Mouse (Mus musculus) layer of hippocampus, adult 18-20 months (tissue): ENCODE measurements around the gene Cd6. TPM values are rescaled to one million over a fixed set of nuclear protein-coding genes. Genes with fewer than 3 reads are reported as not detected.

Experiments used
- DNase-seq, 2 experiments: peaks; one replicate each; pipeline ENCODE4 v3.0.0; 2022; ENCODE audit warnings: low spot score in 2 of 2
- total RNA-seq, 2 experiments: library from RNA; stranded (reverse); gene quantifications; 2 replicates each; pipeline ENCODE4 v1.2.3; 2021

Cd6 gene
- total RNA-seq, 2 experiments from 2014 or later = 0.57 TPM; not detected in 1

DNA sequence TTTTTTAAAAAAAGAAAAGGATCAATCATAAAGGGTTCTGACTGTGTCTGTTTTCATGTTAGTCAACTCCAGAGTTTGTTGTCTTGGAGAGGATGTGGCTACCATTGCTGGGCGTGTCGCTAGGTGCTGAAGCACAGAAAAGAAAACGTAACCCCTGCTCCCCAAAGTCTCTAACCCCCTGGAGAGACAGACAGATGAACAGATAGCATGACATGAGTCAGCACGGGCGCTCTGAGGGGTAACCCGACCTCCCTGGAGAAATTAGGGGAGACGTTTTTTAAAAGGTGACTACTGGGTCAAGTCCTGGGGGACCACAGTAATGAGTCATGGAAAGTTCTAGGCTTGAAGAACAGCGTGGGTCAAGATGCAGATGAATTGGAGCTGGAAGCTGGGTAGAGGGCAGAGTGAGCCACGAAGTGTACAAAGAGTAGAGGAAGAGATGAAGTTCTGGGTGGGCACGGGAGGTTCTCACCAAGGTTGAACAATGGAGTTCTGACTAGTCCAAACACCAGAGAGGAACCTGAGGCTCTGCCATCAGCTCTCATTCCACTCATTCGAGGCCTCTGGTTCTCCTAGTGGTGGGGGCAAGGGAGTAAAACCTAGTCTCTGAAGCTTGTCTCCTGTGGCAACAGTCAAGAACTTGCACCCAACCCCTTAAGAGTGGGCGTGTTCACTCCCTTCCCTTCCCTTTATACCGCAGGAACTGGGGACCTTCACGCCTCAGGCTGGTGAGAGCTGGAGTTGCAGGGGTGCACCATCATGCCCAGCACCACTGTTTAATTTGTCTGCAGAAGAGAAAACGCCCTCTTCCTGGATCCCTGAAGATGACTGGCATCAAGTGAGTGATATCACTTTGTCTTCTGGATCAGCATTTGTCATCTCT is 9.4 kb upstream of the Cd6 start, which contains the start of gene Slc15a3:
Gene Slc15a3 (plus strand): TSS at position 718 of the 883 bp plus-strand sequence.
- DNase-seq = no peak

DNA sequence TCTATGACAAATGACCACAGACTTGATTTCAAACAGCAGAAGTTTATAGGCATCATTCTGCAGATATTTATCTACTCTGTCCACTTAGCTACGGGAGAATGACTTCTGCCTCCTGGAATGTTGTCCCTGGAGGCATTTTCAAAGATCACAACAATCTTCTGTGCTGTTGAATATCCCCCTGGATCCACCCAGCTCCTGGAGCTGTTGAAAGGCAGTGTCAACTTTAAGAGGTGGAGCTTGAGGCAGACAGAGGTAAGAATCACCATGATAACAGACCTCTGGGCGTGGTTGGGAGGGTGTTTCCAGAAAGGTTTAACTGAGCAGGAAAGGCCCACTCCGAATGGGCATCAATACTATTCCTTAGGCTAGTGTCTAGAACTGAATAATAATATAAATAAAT is 5.8 kb upstream of the Cd6 start:
- DNase-seq = no peak

DNA sequence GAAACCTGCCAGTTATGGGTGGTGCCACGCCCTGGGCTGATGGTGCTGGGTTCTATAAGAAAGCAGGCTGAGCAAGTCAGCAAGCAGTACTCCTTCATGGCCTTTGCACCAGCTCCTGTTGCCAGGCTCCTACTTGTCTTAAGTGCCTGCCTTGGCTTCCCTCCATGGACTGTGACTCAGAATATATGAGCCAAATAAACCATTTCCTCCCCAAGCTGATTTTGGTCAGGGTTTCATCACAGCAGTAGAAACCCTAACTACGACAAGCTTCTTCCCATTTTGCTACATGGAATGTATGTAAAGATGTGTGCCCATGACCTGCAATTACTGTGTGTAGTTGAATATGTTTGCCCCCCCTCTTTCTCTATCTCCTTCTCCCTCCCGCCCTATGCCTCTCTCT is 3.8 kb upstream of the Cd6 start:
- no peak for DNase-seq

DNA sequence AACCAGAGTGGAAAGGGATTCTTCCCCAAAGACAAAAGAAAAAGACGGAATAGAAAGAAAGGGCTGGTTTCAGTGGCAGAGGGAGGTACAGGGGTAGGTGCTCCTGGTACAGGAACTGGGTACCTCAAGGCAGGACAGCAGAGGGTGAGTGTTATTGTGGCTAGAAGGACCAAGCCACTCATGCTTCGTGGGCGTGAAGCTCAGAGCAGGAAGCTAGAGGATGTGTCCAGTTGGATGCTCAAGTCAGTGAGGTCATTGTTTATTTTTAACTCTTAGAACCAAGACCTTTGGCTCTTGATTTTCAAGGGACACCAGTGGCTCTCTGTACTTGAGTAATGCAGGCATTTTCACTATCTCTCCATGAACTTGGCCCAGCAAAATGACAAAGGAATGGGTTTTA is 2.2 kb upstream of the Cd6 start:
- no peak for DNase-seq

DNA sequence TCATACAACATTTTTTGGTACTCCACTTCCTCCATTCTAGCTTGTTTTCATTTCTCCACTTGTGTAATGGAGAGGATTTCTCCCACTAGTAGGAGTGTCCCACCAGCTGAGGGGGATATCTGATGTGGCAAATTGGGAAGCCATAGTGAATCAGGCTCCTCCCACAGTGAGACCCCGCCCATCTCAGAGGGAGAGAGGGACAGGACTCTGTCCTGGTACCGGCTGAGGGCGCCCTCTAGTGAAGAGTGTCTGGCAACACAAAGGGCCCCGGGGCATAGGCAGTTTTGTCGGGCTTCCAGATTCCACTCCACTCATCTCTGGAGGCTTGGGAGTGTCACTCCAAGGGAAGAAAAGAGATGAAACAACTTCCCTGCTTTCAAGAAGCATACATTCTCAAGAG is 1.6 kb upstream of the Cd6 start:
- peak in 1 of 2 experiments; percentile 53 for DNase-seq

DNA sequence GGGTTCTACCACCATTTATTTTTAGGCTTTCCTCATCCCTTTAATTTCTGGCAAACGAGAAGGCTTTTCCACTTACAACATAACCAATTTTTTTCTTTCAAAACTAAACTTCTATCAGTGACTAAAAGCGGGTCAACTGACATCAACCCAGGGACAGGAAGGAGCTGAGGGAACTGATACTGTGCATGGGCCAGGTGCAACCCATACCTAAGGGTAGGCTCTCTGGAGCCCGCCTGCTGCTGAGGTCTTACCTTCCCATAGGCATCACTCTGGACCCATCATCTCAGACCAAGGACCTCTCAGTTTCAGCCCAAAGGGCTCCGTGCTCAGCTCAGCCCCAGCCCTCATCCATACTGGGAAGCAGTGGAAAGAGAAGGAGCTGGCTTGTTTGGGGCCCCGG is 1.5 kb downstream of the Cd6 start:
- DNase-seq = no peak

DNA sequence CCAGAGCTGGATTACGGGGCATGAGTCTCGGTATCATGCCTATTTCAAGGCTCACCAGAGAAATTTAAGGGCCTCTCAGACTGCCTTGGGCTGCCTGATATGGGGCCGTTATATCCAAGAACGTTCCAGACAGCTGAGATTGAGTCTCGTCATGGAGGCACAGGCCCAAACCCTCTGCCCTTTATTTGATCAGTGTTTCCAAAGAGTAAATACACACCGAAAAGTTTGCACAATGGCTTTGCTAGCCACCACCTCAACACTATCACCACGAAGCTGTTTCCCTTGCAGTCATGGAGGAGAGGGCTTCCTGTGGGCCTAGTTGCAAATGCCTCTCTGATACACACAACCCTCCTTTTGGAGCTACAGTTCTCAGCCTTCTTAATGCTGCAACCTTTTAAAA is 5.8 kb downstream of the Cd6 start:
- no peak for DNase-seq

DNA sequence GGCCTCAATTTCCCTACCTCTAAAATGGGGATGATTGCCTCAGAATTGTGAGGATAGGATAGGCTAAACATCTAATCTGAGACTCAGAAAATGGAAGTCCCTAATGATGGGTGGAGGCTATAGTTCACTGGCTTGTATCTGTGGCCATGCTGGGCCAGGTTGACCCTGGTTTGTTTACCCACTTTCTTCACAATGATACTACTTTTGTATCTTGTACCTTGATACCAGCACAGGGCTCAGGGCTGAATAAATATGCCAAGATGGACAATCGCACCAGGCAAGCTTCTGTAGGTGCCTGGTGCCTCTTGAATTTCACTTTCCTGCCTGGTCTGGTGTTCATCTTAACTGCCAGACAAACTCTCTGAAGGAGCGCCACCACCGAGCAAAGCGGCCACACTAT is 7.3 kb downstream of the Cd6 start:
- no peak for DNase-seq

DNA sequence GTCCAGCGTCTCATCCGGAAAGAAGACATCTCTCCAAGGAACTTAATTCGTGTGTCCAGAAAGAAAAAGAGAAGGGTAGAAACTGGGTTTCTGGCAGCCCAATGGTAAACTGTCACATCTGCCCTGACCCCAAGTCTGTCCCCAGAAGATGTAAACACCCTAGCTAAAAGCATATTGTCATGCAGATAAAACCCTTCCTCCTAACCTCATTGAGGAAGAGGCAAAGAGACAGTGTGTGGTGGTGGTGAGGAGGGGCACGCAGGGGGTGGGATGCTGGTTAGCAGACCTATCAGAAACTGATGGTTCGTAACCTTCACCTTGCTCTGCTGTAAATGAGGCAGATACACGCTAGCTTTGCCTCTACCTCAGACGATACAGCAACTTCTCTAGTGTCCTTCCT is 8.5 kb downstream of the Cd6 start:
- DNase-seq = no peak

DNA sequence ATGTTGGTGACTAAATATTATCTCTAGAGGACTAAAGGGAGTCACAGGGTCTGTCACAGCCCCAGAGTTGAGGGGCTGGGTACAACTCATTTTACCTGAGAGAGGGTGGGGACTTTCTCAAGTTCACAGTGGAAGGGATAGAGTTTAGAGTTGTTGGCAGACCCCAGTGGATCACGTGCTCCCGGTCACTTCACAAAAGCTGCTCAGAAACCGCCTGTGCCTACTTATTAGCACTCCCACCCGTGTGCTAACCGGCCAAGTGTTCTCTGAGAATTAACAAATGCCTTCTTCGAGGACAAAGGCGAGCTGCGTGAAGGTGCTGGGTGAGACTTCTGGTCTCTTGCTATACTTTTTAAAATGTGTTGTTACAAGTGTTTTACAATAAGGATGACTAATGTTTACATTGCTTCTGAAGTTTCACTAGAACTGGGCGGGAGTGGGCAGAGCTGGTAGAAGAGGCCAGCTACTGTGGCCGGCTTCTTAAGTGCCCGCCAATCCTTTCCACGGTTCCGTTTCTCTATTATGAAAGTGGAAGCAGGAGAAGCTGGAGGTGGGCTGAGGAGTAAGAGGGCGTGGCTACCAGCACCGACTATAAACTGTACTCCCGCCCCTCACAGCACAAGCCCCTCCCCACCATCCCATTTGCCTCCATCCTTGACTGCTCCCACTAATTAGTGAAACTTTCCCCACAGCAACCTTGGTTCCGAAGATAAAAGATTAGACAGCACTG is 11.5 kb downstream of the Cd6 start:
- DNase-seq = no peak

DNA sequence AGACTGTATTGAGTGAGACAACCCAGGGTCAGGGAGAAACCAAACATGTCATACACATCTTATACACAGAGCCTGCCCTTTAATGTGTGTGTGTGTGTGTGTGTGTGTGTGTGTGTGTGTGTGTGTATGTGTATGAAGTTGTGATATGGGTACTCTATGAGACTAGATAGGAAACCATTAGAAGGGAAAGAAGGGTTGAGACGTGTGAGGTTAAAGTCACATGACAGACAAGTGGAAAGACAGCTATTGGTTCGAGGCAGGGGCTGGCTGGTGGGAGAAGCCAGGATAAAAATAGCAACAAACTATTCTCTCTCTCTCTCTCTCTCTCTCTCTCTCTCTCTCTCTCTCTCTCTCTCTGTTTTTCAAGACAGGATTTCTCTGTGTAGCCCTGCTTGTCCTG is 13.4 kb downstream of the Cd6 start:
- DNase-seq = no peak

DNA sequence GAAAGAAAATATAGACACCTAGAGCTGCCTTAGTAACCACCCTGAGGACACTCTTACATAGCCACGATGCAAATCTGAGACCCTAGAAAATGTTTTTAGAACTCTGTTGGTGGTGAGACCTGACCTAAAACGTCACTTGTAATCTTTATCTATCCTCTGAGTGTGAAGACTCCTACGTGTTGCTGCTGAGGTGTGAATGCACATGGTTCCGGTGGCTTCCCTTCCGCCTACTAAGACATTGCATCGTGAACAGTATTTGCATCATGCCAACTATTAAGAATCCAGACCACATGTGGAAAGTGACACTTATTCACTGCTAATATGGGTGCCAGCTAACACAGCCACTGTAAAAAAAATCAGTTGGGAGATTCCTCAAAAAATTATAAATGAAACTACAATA is 14.0 kb downstream of the Cd6 start:
- no peak for DNase-seq

DNA sequence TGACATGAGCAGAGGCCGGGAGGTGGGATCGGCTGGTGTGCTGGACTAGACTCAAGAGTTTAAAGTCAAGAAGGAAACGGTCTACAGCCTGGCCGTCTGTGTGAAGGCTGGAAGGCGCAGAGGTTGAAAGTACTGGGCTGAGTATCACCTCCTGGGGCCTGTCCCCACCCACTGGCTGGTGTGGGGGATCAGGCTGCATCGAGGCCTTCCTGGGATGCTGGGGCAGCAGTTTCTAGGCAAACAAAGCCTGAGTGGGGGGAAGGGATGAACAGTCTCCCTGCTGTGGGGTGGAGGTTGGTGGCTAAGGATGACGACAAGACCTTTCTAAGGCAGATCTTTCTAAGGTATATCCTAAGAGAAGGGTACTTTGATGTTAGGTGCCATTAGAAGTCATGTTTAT is 16.0 kb downstream of the Cd6 start:
- no peak for DNase-seq

DNA sequence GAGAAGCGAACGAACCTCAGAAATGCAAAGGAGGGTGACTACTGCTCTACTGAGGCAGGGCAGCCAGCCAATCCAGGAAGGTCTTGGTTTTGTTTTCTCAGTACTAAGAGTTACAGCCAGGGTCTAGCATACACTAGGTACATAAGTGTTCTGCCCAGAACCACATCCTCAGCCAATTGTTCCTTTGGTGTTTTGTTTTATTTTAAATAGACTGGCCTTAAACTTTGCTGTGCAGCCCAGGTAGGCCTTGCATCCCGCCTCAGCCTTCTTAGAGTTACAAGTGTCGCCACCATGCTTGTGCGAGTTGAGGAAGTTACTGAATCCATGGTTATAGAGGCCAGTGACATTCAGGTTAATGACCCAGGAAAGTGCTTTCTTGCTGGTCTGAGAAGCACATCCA is 16.8 kb downstream of the Cd6 start:
- no peak for DNase-seq

DNA sequence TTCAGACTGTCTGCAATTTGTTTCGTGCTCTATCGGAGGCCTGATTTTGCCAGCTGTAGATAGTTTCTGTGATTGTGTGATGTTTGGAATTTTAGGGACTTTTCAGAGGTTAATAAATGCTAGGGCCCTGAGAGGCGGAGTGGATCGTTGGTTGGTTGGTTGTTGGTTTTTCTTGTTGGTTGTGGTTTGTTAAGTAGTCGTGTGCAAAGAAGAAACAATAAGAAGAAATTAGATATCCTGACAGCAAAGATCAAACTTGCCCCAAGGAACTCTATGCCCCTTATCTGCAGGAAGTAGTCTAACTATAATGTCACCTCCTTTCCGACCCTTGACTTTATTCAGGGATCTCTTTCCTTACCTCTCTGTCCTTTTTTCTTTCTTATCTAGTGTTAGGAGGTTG is 18.4 kb downstream of the Cd6 start:
- no peak for DNase-seq

DNA sequence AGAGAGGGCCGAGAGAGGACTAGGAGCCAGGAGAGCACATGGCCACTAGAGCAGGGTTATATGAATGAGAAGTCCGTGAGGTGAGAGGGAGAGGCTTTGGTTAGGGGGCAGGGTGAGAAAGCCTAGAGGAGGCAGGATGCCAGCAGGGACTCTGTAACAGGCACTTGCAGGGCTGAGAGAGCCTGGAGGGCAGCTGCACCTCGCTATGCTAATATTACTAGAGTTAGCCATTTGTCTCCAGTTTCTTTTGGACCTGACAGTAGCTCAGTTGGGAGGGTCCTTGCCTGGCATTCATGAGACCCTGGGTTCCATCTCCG is 19.7 kb downstream of the Cd6 start:
- DNase-seq = no peak

DNA sequence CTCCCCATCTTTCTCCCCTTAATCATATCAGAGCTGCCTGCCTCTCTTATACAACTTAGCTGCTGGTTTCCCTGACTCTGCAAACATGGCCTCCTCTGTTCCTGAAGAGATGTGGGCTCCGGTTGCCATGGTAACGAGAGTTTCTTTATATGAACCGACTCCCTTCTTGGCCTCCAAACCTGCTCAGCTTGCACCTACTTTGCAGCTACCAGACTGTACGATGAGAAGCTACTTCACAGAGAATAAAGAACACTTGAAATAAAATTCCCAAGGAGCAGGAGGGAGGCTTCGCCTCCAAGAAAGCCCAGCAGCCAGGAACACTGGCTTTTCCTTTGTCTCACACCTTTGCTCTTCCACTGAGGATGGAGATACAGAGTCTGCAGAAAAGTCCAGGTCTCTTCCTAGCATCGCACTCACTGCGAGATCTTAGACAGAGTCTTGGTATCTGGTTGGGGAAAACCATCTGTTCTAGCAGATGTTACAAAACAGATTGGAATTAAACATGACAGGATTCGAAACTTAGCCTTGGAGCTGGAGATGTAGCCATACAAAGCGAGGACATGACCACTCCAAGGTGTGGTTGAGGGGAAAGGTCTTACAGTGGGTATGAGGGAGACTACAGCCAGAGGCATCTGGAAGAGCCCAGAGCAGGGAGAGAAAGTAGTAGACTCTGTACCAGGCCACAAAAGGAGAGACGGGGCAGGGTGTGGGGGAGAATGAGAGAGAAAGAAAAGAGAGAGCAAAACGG is 20.3 kb downstream of the Cd6 start:
- peak; percentile 35 to 81 for DNase-seq

DNA sequence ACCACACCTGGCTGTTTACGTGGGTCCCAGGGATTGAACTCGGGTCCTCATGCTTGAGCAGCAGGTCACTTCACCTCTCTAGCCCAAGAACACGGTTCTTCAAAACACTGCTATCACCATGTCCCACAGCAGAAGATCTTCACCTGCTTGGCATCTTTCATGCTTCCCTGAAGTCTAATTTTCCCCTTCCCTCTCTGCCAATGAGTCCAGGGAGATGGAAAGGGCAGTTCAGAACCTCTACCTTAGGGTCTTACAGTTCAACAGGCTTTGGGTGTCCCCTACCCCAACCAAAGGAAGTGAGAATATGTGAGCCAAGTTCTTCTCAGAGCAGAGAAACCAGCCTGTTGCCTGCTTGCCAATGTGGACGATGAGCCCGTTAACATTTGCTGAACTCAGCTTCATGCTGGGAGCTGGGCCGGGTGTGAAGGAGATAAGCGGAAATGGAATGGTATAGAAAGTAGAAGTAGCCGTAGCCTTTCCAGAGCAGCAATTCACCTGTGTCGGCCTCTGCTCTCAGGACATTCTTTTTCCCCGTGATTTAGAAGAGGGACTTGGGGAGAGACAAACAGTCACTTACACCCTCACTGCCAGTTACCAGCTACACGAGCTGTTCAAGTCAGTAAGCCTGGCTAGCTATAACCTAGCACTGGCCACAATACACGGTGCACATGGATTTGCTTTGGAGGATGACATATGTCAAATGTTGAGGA is 21.2 kb downstream of the Cd6 start:
- no peak for DNase-seq

DNA sequence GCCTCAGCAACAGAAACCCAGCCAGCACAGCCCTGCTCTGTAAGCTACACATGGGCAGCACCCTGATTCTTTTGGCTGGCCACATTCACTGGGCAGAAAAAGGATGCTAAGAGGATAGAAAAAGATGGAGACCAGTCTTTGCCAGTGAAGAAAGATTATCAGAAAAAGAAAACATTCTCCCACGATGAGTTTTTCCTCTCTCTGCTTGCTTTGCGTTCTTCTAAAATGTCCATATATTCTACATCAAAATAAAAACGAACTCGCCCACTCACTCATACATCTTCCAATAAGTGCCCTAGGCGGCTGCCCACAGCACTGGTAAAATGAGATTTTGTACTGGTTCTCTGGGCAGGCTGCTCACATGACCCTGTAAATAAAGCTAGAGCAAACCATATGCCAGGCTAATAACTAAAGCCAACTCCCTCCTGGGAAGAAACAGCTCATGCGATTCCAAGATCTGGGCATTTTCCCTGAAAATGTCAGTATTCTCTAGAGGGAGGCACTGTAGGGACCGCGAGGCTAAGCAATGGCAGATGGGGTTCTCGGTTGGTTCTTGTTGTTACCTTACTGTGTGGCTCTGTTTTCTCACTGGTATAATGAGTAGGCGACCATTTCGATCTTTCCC is 24.1 kb downstream of the Cd6 start:
- no peak for DNase-seq

DNA sequence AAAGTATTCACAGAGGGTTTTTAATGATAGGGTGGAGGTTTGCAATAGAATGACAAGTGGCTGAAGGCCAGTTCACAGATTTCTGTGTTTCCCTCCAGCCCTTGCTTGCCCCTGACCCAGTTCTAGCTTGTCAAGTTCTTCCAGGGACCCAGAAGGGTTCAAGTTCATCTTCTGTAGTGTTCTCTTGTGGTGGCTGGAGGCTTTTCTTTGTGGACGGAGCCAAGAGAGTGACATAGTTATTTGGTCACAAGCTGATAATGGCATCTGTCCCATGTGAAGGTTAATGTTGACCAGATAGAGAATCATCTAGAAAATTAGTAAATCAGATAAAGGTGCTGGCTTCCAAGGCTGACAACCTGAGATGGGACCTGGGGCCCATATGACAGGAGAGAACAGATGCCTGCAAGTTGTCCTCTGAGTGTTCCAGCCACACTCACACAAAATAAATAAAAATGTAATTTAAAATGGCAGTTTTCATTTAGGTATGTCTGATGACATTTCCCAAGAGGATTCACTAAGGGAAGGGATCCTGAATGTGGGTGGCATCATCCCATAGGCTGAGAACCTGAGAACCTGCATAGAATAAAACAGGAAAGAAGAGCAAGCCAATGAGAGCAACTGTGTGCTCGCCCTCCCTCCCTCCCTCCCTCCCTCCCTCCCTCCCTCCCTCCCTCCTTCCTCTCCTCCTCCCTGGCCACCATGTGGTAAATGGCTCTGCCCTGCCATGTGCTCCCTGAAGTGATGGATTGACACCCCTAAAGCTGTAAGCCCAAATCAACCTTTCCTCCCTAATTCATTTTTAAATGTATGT is 24.8 kb downstream of the Cd6 start:
- no peak for DNase-seq
